Mouse (Mus musculus): ENCODE measurements around the gene Gtse1. TPM values are rescaled to one million over a fixed set of nuclear protein-coding genes. Genes with fewer than 3 reads are reported as not detected.

Gtse1 gene
- polyA plus RNA-seq (2014; fragmentation: Nextera tagmentation; extraction: Ambion mirVana) = 3.8 and 6.4 TPM in 2 replicates

DNA sequence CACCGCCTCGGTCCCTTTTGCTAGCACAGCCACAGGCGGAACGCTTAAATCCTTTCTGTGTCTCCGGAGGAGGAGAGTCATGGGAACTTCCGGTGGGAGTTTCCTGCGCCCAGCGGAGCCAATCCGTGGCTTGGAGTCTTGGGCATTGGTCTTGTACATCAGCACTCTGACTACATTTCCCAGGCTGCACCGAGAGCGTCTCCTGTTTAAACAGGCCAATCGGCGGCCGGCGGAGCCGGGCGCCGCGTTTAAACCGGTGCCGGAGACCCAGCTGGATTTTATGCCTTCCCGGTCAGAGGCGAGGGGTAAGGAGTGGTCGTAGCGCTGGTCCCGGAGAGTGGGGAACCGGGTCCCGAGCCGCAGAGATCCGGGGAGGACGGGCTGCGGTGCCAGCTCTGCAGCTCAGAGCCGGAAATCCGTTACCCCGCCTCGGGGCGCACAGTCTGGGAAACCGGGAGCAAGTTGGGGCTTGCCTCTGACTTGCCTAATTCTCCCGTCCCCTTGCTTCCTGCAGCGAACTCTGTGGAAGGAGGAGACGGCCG, at the start of gene Gtse1:
TSS of gene Gtse1 (plus strand) at position 256 of the 542 bp plus-strand sequence.
- peak; percentile 98 for DNase-seq
- no peaks in the 10 kb centered on the region for H3K27me3 ChIP-seq (ENCODE audit: control insufficient read depth, insufficient read depth, low read length)
- H3K4me3 ChIP-seq (replicated peaks; ENCODE audit: low read depth, low read length) = peak within 1 kb of the TSS; percentile 47
- peak within 1 kb of the TSS; percentile 88 for H3K9ac ChIP-seq (replicated peaks; ENCODE audit: low read length)
- ATAC-seq (ENCODE audit: low FRiP score, low TSS enrichment) = peak; percentile 96
- peak within 1 kb of the TSS; percentile 80 for H3K27ac ChIP-seq (replicated peaks; ENCODE audit: low read depth, low read length)
- WGBS = under 1% methylated on average over 42 of the region's 42 CpGs
- H3K4me1 ChIP-seq (ENCODE audit: control insufficient read depth, insufficient read depth, low read length) = peaks cover 17% of the 10 kb centered on the region
- H3K36me3 ChIP-seq (ENCODE audit: control insufficient read depth, insufficient read depth, low read length) = 0 out of 2 replicates have a peak, but pooled peaks cover 3% of the 10 kb centered on the region
- H3K9me3 ChIP-seq (ENCODE audit: control insufficient read depth, low read length) = no peaks in the 10 kb centered on the region
- H3K4me2 ChIP-seq (ENCODE audit: low read length) = peak within 1 kb of the TSS; percentile 91

GRCm38 (mm10) chr15:85810462-85810805, 49.1 kb upstream of the Gtse1 start:
- peak overlapping the region; percentile 75 for H3K4me3 ChIP-seq (replicated peaks; ENCODE audit: low read depth, low read length)
- peak overlapping the region; percentile 77 for H3K4me2 ChIP-seq (ENCODE audit: low read length)
- no peaks in the 10 kb centered on the region for H3K9me3 ChIP-seq (ENCODE audit: control insufficient read depth, low read length)
- H3K4me1 ChIP-seq (ENCODE audit: control insufficient read depth, insufficient read depth, low read length) = peaks cover 9% of the 10 kb centered on the region
- H3K9ac ChIP-seq (replicated peaks; ENCODE audit: low read length) = no peak overlapping the region; the same call in 1 of the 2 replicates
- no peaks in the 10 kb centered on the region for H3K27me3 ChIP-seq (ENCODE audit: control insufficient read depth, insufficient read depth, low read length)
- no peak for DNase-seq
- 88% methylated on average over 5 of the region's 5 CpGs for WGBS
- H3K27ac ChIP-seq (replicated peaks; ENCODE audit: low read depth, low read length) = no peak overlapping the region
- H3K36me3 ChIP-seq (ENCODE audit: control insufficient read depth, insufficient read depth, low read length) = no peaks in the 10 kb centered on the region
- no peak for ATAC-seq (ENCODE audit: low FRiP score, low TSS enrichment)

DNA sequence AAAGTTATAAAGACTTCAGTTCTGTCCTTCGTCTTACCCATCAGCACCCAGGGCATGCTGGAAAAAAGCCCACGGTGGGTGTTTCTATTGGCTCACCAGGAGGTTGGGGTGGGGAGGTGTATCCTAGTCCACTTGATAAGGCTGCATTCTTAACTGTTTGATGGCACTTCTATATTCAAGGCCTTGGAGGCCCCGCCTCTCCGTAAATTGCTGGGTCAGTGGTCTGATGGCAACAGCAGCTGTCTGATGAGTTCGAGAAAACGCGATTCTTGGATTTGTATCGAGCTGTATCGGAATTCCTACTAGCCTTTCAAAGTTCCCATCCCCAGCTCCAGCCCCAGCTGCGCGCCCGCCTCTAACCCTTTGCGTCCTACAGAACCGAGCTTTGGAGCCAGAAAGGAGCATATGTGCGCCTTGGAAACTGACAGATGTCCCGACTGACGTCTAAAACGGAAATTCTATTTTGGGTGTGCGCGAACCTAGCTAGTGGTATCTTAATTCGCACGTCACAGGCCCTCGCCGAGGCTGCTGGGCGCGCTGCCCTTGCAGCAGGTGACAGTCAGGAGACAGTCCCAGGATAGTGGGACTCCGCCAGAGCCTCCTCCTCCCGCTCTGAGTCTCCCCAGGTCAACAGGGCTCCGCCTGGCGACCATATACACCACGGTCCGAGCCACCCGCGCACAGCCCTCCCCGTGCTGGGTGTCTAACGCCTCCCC, 48.6 kb upstream of the Gtse1 start:
- Histone ChIP-seq H3K27ac (replicated peaks; ENCODE audit: low read depth, low read length) (peak overlapping the region; percentile 88), H3K9ac (replicated peaks; ENCODE audit: low read length) (peak overlapping the region; percentile 78), H3K9me3 (ENCODE audit: control insufficient read depth, low read length) (no peaks in the 10 kb centered on the region), H3K4me3 (replicated peaks; ENCODE audit: low read depth, low read length) (peak overlapping the region; percentile 75), H3K36me3 (ENCODE audit: control insufficient read depth, insufficient read depth, low read length) (no peaks in the 10 kb centered on the region), H3K27me3 (ENCODE audit: control insufficient read depth, insufficient read depth, low read length) (no peaks in the 10 kb centered on the region), H3K4me1 (ENCODE audit: control insufficient read depth, insufficient read depth, low read length) (peaks cover 9% of the 10 kb centered on the region), H3K4me2 (ENCODE audit: low read length) (peak overlapping the region; percentile 77)
- 5% methylated on average over 36 of the region's 36 CpGs for WGBS
- DNase-seq = peak; percentile 65
- ATAC-seq (ENCODE audit: low FRiP score, low TSS enrichment) = peak; percentile 84

GRCm38 (mm10) chr15:85811535-85812277, 47.8 kb upstream of the Gtse1 start, which contains the start of gene Cdpf1:
TSS of gene Cdpf1 (minus strand) at chr15:85811697.
- ATAC-seq (ENCODE audit: low FRiP score, low TSS enrichment) (peak; percentile 97), DNase-seq (peak; percentile 100)
- WGBS = 3% methylated on average over 36 of the region's 36 CpGs
- Histone ChIP-seq H3K27ac (replicated peaks; ENCODE audit: low read depth, low read length) (peak within 1 kb of the TSS; percentile 88), H3K4me3 (replicated peaks; ENCODE audit: low read depth, low read length) (peak within 1 kb of the TSS; percentile 75), H3K36me3 (ENCODE audit: control insufficient read depth, insufficient read depth, low read length) (no peaks in the 10 kb centered on the region), H3K9ac (replicated peaks; ENCODE audit: low read length) (peak within 1 kb of the TSS; percentile 78), H3K4me2 (ENCODE audit: low read length) (peak within 1 kb of the TSS; percentile 77), H3K4me1 (ENCODE audit: control insufficient read depth, insufficient read depth, low read length) (peaks cover 9% of the 10 kb centered on the region), H3K27me3 (ENCODE audit: control insufficient read depth, insufficient read depth, low read length) (no peaks in the 10 kb centered on the region), H3K9me3 (ENCODE audit: control insufficient read depth, low read length) (no peaks in the 10 kb centered on the region)

DNA sequence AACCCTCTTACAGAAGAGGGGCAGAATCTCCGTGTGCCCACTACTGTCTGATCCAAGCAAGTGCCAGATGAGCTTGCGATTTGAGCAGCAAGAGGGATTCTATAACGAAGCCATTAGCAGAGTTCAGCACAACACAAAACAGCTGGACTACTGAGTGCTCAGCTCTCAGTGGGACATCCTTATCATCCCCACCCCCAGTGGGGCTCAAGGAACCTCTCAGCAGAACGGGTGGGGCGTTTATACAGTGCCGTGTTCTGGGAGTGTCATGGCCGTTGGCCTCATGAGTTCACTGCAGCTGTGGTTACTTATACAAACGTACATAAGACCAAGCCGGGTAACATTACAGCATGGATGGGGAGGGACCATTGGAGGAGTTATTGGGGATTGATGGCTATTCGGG, 46.1 kb upstream of the Gtse1 start:
- H3K4me1 ChIP-seq (ENCODE audit: control insufficient read depth, insufficient read depth, low read length) = peaks cover 9% of the 10 kb centered on the region
- H3K4me3 ChIP-seq (replicated peaks; ENCODE audit: low read depth, low read length) = no peak overlapping the region
- WGBS = 75% methylated on average over 10 of the region's 10 CpGs
- H3K27ac ChIP-seq (replicated peaks; ENCODE audit: low read depth, low read length) = no peak overlapping the region
- no peak for DNase-seq
- H3K36me3 ChIP-seq (ENCODE audit: control insufficient read depth, insufficient read depth, low read length) = no peaks in the 10 kb centered on the region
- H3K9me3 ChIP-seq (ENCODE audit: control insufficient read depth, low read length) = no peaks in the 10 kb centered on the region; the same call in 1 of the 2 replicates
- ATAC-seq (ENCODE audit: low FRiP score, low TSS enrichment) = no peak
- no peak overlapping the region for H3K9ac ChIP-seq (replicated peaks; ENCODE audit: low read length)
- H3K27me3 ChIP-seq (ENCODE audit: control insufficient read depth, insufficient read depth, low read length) = no peaks in the 10 kb centered on the region
- H3K4me2 ChIP-seq (ENCODE audit: low read length) = no peak overlapping the region

DNA sequence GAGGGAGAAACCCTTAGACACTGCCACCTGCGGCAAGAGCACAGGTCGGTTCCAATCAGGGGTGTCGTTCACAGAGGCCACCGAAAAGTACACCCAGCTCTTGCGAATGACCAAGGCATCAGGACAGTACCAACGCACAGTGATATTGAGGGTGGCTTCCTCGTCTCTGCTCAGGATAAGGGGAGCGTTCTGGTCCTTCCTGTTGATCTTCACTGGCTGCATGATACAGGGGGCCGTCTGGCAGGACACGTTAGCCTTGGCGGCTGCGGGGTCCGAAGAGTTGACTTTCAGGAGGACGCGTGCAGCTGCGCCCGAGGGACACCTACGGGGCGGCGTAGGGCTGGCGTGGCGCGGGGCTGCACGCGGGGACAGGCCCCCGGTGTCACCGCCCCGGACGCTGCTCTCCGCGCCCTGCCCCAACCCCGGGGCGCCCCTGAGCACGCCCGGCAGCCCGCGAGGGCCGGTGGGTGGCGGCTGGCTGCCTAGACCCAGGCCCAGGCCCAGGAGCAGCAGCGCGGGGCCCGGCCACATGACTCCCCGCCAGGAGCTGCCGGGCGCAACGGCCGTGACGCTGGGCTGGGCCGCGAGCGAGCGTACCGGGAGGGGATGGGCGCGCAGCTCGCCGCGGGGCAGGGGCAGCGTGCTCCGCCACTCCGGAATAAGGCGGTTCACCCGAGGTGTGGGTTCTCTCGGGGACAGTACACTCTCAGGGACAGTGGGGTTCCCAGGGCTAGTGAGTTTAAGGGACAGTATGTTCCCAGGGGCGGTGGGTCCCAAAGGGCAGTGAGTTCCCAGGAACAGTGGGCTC, 38.1 kb upstream of the Gtse1 start, which contains the start of gene Pkdrej:
TSS of gene Pkdrej (minus strand) at position 532 of the 808 bp plus-strand sequence.
- no peak within 1 kb of the TSS for H3K27ac ChIP-seq (replicated peaks; ENCODE audit: low read depth, low read length)
- ATAC-seq (ENCODE audit: low FRiP score, low TSS enrichment) (peak; percentile 37; the same call in 1 of the 2 replicates), DNase-seq (peak; percentile 64)
- H3K4me3 ChIP-seq (replicated peaks; ENCODE audit: low read depth, low read length) = peak within 1 kb of the TSS; percentile 43
- peaks cover 6% of the 10 kb centered on the region; the same call in 1 of the 2 replicates for H3K4me1 ChIP-seq (ENCODE audit: control insufficient read depth, insufficient read depth, low read length)
- peak within 1 kb of the TSS; percentile 81 for H3K4me2 ChIP-seq (ENCODE audit: low read length)
- H3K36me3 ChIP-seq (ENCODE audit: control insufficient read depth, insufficient read depth, low read length) = no peaks in the 10 kb centered on the region
- 2% methylated on average over 65 of the region's 65 CpGs for WGBS
- H3K27me3 ChIP-seq (ENCODE audit: control insufficient read depth, insufficient read depth, low read length) = peaks cover 14% of the 10 kb centered on the region
- H3K9ac ChIP-seq (replicated peaks; ENCODE audit: low read length) = peak within 1 kb of the TSS; percentile 61
- no peaks in the 10 kb centered on the region; the same call in 1 of the 2 replicates for H3K9me3 ChIP-seq (ENCODE audit: control insufficient read depth, low read length)

- Histone ChIP-seq H3K4me1 (ENCODE audit: control insufficient read depth, insufficient read depth, low read length) (peaks cover 6% of the 10 kb centered on the region; the same call in 1 of the 2 replicates), H3K27ac (replicated peaks; ENCODE audit: low read depth, low read length) (no peak overlapping the region), H3K27me3 (ENCODE audit: control insufficient read depth, insufficient read depth, low read length) (peaks cover 14% of the 10 kb centered on the region), H3K4me3 (replicated peaks; ENCODE audit: low read depth, low read length) (peak overlapping the region; percentile 43), H3K36me3 (ENCODE audit: control insufficient read depth, insufficient read depth, low read length) (no peaks in the 10 kb centered on the region), H3K9ac (replicated peaks; ENCODE audit: low read length) (peak overlapping the region; percentile 61; the same call in 1 of the 2 replicates), H3K4me2 (ENCODE audit: low read length) (peak overlapping the region; percentile 81), H3K9me3 (ENCODE audit: control insufficient read depth, low read length) (no peaks in the 10 kb centered on the region; the same call in 1 of the 2 replicates)
- no peak for ATAC-seq (ENCODE audit: low FRiP score, low TSS enrichment)
- DNase-seq = peak; percentile 27
- WGBS = 16% methylated on average over 4 of the region's 4 CpGs
These were observed 37.6 kb upstream of the Gtse1 start for GRCm38 (mm10) chr15:85822011-85822359.

GRCm38 (mm10) chr15:85826676-85827075, 32.9 kb upstream of the Gtse1 start:
- no peak for ATAC-seq (ENCODE audit: low FRiP score, low TSS enrichment)
- 74% methylated on average over 5 of the region's 5 CpGs for WGBS

More at GRCm38 (mm10) chr15:85826676-85827075, 32.9 kb upstream of the Gtse1 start:
- Histone ChIP-seq H3K27ac (replicated peaks; ENCODE audit: low read depth, low read length) (no peak overlapping the region), H3K9ac (replicated peaks; ENCODE audit: low read length) (no peak overlapping the region), H3K4me1 (ENCODE audit: control insufficient read depth, insufficient read depth, low read length) (peaks cover 1% of the 10 kb centered on the region; the same call in 1 of the 2 replicates), H3K9me3 (ENCODE audit: control insufficient read depth, low read length) (no peaks in the 10 kb centered on the region), H3K4me2 (ENCODE audit: low read length) (no peak overlapping the region), H3K27me3 (ENCODE audit: control insufficient read depth, insufficient read depth, low read length) (no peaks in the 10 kb centered on the region), H3K36me3 (ENCODE audit: control insufficient read depth, insufficient read depth, low read length) (no peaks in the 10 kb centered on the region), H3K4me3 (replicated peaks; ENCODE audit: low read depth, low read length) (no peak overlapping the region)
- no peak for DNase-seq
